Mouse (Mus musculus): ENCODE measurements around the gene Ccl28.
"Not testable (repeated sequence)": the region's sequence is repeated elsewhere in the genome, so short reads cannot be mapped to it uniquely, and the experiment has no call there.

GRCm38 (mm10) chr13:119603890-119604289, 19.7 kb upstream of the Ccl28 start:
- not testable (repeated sequence) for TF ChIP-seq CTCF (IDR thresholded peaks at IDR 0.05; ENCODE audit: low read depth, low read length); POLR2A (IDR thresholded peaks at IDR 0.05; ENCODE audit: borderline replicate concordance, low read depth, low read length)

All from bone marrow macrophage, adult 2 months (primary cell).